Mouse (Mus musculus) liver, embryonic 14.5 days (tissue): Measurements from ENCODE around the gene St6galnac3.

Experiments used
- CTCF ChIP-seq: IDR thresholded peaks from 2 replicates; pipeline ENCODE4 v1.5.1; 2016; ENCODE audit warnings: antibody characterized with exemption, low read depth, control low read depth
- EP300 ChIP-seq: IDR thresholded peaks from 2 replicates; pipeline ENCODE4 v1.6.1; 2016; ENCODE audit warnings: antibody characterized with exemption, low read depth

DNA sequence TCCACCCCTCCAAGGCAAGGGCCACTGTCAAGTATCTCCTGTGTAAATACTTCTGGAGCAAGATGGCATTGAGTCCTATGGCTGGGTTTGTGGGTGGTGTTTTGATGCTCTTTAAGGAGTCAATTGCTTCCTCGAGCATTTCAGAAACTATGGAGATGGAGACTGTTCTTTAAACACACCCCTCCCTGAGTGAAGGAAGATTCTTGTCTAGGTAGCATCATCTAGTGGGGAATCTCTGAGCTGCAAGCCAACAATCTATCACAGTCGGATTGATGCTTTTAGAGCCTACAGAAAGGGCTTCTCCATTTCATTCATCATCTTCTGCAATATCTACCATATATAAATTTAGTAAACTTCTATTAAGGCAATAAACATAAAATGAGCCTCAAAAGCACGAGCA lies 157.1 kb downstream of the St6galnac3 start:
- TF ChIP-seq CTCF = no peak
- TF ChIP-seq EP300 = no peak
